Mouse (Mus musculus) MN1 (cell line): ENCODE results near the gene Fcamr.

Experiments used
- DNase-seq: peaks from one replicate; pipeline ENCODE4 v3.0.0-alpha.2; 2016; ENCODE audit warnings: low spot score

Gene Fcamr

GRCm38 (mm10) chr1:130802976-130803375 is 2.3 kb downstream of the Fcamr start:
- no peak for DNase-seq

DNA sequence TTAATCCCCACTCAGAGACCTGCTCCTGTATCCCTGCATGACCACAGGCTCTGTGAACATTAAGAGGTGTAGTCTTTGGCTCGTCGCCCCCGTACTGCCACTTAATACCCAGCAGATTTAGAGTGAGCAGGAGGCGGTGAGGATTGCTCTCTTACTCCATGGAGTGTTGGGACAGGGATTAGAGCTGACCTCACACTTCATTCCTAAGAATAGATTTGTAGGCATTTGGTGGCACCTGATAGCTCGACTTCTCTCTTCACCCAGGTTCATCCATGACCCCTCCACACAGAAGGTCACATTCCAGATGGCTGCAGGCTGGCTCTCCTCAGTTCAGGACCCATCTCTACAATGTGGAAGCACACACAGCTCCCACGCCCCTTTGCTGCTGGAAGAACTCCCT is 3.6 kb downstream of the Fcamr start:
- no peak for DNase-seq

GRCm38 (mm10) chr1:130810906-130811305 is 10.2 kb downstream of the Fcamr start:
- DNase-seq: no peak

GRCm38 (mm10) chr1:130811316-130811715 is 10.6 kb downstream of the Fcamr start:
- no peak for DNase-seq

DNA sequence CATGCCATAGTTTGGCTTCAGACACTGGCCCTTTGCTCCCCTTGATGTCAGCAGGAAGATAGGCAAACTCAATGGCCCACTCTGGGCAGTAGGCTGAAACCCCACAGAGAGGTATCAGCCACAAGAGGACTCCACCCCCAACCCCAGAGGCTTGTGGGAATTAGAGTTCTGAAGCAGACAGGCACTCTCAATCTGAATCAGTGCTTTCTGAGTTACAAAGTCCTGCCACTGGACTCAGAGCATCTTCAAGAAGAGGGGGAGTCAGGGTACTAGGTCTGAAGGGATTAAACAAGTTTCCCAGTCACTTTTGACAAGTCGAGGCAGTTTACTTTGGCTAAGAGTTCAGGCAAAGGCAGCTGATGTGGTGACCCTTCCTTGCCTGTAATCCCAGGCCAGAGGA is 19.0 kb downstream of the Fcamr start:
- DNase-seq: no peak

DNA sequence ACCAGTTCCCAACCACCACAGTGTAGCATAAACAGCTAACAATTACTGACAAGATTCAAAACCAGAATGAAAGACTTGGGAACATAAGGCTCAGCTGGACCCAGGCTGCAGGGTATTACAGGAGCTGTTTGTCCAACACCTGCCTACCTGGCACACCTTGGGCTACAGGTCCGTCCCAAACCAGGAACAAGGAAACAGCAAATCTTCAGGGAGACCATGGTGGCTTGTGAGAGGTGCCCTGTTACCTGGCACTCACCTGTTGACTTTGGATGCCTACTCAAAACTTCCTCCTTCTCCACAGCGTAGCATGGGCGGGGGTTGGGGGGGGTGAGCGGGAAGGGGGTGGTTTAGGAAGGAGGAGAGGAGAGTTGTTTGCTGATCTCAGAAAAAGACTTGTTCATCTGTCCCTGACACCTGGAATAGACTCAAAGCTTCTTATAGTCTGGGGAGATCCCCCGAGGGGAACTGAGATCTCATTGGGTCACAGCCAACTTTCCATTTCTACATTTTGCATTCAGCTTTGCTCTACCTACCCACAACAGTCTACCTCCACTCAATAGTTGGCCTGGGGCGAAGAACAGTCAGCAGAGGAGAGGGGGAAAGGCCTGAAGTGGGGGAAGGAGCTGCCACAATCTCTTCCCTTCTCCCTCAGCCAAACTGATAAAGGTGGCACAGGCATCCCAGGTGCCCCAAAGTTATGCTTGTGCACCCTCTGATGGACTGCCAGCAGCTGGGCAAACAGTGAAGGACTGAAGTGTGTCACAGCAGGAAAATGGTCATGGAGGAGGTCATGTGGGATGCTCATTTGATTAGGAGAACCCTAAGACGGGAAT is 19.8 kb downstream of the Fcamr start:
- DNase-seq: no peak

GRCm38 (mm10) chr1:130821149-130821471 is 20.4 kb downstream of the Fcamr start:
- DNase-seq: no peak

- no peak for DNase-seq
Observed at GRCm38 (mm10) chr1:130821911-130822625, 21.4 kb downstream of the Fcamr start.

DNA sequence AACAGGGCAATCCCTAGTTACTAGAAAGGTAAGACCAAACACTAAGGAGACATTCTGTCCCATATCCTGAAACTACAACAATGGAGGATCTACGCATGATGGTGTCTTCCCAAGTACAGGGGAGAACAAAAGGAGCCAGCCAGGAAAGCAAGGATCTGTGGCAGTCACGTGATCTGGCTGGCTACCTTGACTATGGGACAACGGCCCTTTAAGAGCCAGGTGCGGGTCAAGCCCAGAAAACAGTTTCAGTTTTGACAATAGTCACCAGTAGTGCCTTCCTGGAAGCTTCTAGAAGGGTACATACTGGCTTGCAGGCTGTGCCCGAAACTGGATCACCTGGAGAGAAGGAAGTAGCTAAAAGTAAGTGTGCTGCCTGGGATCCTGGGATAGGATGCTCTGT is 25.7 kb downstream of the Fcamr start, which contains the start of gene Pigr:
Pigr (plus strand) TSS at position 237 of the 400 bp plus-strand sequence.
- DNase-seq: no peak

GRCm38 (mm10) chr1:130828656-130829055 is 28.0 kb downstream of the Fcamr start:
- DNase-seq: no peak

DNA sequence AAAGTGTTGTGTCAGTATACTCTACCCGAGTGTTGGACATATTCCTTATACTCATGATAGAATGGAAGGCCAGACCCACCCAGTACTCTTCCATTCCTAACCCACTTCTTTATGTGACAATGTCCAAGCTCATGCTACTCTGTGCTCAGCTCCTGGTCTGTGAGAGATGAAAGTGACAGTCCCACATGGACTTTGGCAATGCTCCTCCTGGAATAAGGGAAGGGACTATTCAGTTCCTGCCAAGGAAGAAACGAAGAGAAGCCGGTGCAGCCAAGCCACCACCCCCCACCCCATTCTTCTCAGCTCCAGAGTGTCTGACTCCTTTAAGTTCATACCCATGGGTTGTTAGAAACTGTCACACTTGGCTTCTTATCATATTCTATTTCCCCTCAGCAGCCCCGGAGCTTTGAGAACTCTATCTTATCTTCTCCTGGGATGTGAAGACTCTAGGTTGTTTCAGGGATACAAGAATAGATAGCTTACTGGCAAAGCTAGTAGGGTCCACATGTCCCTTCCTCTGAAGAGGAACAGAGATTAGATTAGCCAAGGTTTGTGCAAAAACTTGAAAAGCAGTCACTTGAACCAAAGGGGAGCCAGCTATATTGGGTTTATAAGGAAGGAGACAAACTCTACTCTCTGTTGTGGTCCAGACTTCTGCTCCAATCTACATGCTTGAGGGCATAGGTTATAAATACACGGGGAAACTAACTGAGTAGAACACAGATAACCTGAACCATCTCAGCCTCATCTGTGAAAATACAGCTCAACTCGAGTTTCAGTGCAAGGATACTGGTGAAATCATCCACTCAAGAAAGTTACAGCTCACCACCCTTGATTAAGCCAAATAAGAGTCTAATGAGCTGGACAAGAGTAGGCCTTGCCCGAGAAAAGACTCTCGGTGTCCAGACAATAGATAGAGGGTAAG is 29.5 kb downstream of the Fcamr start:
- no peak for DNase-seq

GRCm38 (mm10) chr1:130832230-130833149 is 31.8 kb downstream of the Fcamr start:
- no peak for DNase-seq

GRCm38 (mm10) chr1:130835161-130835936 is 34.6 kb downstream of the Fcamr start:
- no peak for DNase-seq

- DNase-seq: peak; percentile 6
Observed at GRCm38 (mm10) chr1:130838288-130838687, 37.6 kb downstream of the Fcamr start.

GRCm38 (mm10) chr1:130840599-130841379 is 40.1 kb downstream of the Fcamr start:
- DNase-seq: no peak

GRCm38 (mm10) chr1:130841621-130842020 is 40.9 kb downstream of the Fcamr start:
- DNase-seq: no peak

DNA sequence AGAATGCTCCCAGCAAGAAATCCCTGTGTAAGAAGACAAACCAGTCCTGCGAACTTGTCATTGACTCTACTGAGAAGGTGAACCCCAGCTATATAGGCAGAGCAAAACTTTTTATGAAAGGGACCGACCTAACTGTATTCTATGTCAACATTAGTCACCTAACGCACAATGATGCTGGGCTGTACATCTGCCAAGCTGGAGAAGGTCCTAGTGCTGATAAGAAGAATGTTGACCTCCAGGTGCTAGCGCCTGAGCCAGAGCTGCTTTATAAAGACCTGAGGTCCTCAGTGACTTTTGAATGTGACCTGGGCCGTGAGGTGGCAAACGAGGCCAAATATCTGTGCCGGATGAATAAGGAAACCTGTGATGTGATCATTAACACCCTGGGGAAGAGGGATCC is 43.8 kb downstream of the Fcamr start:
- DNase-seq: no peak

- DNase-seq: no peak
Observed at GRCm38 (mm10) chr1:130849530-130850214, 49.0 kb downstream of the Fcamr start.

DNA sequence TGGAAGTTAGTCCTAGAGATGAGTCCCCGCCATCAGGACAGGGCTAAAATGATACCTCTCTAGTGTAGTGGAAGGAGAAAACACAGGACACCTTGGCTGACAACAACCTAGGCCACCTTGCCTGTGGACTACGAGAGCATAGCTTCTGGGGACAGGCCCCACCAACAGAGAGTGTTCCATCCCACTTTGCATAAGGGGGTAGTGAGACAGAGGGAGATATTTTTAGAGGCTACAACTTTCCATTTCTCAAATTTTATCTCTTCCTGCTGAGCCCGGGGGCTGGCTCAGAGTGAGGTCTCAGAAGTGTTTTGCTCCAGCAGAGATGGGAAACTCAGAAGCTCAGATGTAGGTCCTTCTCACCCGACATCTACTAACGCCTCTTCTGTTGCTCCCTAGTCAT is 49.7 kb downstream of the Fcamr start:
- no peak for DNase-seq
